30 mouse cellular contexts compared by ENCODE assay signal in the genomic region with DNA sequence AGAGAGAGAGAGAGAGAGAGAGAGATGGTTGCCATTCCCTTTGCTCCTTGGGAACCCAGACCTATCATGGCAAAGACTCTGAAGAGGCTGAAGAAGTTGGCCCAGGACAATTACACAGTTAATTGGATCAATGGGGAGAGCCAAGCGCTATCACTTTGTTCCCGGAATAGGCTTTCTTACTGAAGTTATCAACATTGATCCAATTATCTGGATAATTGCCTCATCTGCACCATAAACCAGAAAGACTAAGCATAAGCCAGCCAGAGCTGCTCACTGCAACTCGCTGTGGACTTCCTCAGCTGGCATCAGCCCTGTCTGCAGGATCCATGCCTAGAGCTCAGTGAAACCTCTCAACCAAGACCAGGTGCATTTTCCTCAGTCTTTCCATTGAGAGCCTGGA. TPM values are rescaled to one million over a fixed set of nuclear protein-coding genes. Genes with fewer than 3 reads are reported as not detected.
"Had no signal": no experiment of that assay in that cellular context is flagged by ENCODE, and none has a peak within 500 bp of the region (broad histone marks: within the 10 kb centered on the region; RNA-seq: fewer than 3 reads in every experiment).

No protein-coding gene starts in this region.

- H3K9me3 ChIP-seq: heart, embryonic 13.5 days; heart, embryonic 15.5 days; hindbrain, embryonic 13.5 days; hindbrain, embryonic 15.5 days; intestine, embryonic 15.5 days; limb, embryonic 10.5 days; limb, embryonic 12.5 days had no signal

- H3K9ac ChIP-seq: forebrain, postnatal 0 days; heart, embryonic 13.5 days; heart, embryonic 15.5 days; hindbrain, embryonic 13.5 days; hindbrain, embryonic 15.5 days; intestine, embryonic 15.5 days; limb, embryonic 12.5 days had no signal

- DNase-seq: forebrain, postnatal 0 days; gastrocnemius, postnatal 10 days; gastrocnemius, postnatal 25 days; heart, adult 2 months; heart, postnatal 4 days; kidney, adult 18-20 months; kidney, adult 8-10 months; kidney, postnatal 10 days; kidney, postnatal 25 days; kidney, postnatal 4 days; liver had no signal

- H3K36me3 ChIP-seq: heart, embryonic 13.5 days; heart, embryonic 15.5 days; hindbrain, embryonic 13.5 days; hindbrain, embryonic 15.5 days; intestine, embryonic 15.5 days; limb, embryonic 10.5 days; limb, embryonic 12.5 days had no signal

- ATAC-seq: forebrain, postnatal 0 days; inflammation-experienced regulatory T-cells, adult 6 months; intestine, embryonic 15.5 days; intestine, postnatal 0 days had no signal

- H3K4me3 ChIP-seq: heart, adult 2 months; heart, embryonic 13.5 days; heart, embryonic 15.5 days; hindbrain, embryonic 13.5 days; hindbrain, embryonic 15.5 days; intestine, embryonic 15.5 days; layer of hippocampus, adult 2 months; left cerebral cortex, adult 2 months; limb, embryonic 10.5 days; limb, embryonic 12.5 days had no signal

- H3K4me1 ChIP-seq: heart, embryonic 13.5 days; heart, embryonic 15.5 days; hindbrain, embryonic 13.5 days; hindbrain, embryonic 15.5 days; intestine, embryonic 15.5 days; limb, embryonic 10.5 days; limb, embryonic 12.5 days had no signal

- H3K27me3 ChIP-seq: heart, embryonic 15.5 days; hindbrain, embryonic 13.5 days; hindbrain, embryonic 15.5 days; intestine, embryonic 15.5 days had no signal

- H3K27ac ChIP-seq: heart, adult 2 months; heart, embryonic 13.5 days; heart, embryonic 15.5 days; hindbrain, embryonic 13.5 days; hindbrain, embryonic 15.5 days; intestine, embryonic 15.5 days; layer of hippocampus, adult 2 months; left cerebral cortex, adult 2 months; limb, embryonic 10.5 days; limb, embryonic 12.5 days had no signal

- H3K4me2 ChIP-seq: heart, embryonic 11.5 days; heart, embryonic 13.5 days; heart, embryonic 15.5 days; hindbrain, embryonic 13.5 days; hindbrain, embryonic 15.5 days; intestine, embryonic 15.5 days; limb, embryonic 12.5 days had no signal

RNA-seq across cellular contexts. Expression of gene C8b, which starts 9.5 kb away (rescaled TPM):
- total RNA-seq: gastrocnemius, postnatal 10 days; gastrocnemius, postnatal 25 days; granulocyte monocyte progenitor cell, adult 5-6 weeks; heart, adult 2 months; heart, postnatal 25 days; heart, postnatal 4 days; left cerebral cortex, postnatal 36 days had no signal
- polyA plus RNA-seq: heart, adult 2 months; heart, postnatal 0 days; hindbrain, embryonic 11.5 days; hindbrain, embryonic 13.5 days; inflammation-experienced regulatory T-cells, adult 6 months; kidney, embryonic 14.5 days; limb, embryonic 10.5 days; limb, embryonic 12.5 days; limb, embryonic 14.5 days had no signal
